Mouse (Mus musculus): ENCODE results near the gene Gpr149. TPM values are rescaled to one million over a fixed set of nuclear protein-coding genes. Genes with fewer than 3 reads are reported as not detected.
A peak's percentile ranks its signal among the peaks of the same experiment; 100 is the strongest.

Gpr149 gene
- 1 to 10 TPM in 1 of 2 experiments, under 1 TPM in 1; 0.67 to 1.1 TPM for total RNA-seq (2021)
- long read RNA-seq: 0 reads

GRCm38 (mm10) chr3:62604973-62605372 lies at the start of gene Gpr149:
TSS of gene Gpr149 (minus strand) at chr3:62605140.
- DNase-seq (ENCODE audit: low spot score in 2 of 2): no peak

DNA sequence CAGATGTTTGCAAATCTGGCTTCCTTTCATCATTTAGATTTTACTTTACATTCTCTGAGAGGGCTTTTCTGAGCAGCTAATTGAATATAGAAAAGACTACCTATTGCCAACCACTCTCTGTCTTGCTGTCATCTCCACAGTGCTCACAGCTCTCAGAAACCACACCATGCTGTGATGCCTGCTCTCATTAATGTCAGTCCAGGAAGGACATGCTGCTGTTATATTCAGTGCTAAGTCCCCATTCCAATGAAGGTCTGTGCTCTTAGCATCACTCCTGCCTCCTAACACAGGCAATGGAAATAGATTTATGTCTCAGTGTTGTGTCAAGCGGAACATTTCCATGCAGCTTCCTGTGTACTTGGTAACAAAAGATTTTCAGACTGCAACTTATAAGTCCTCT lies 45.6 kb upstream of the Gpr149 start:
- DNase-seq (ENCODE audit: low spot score in 2 of 2): no peak

GRCm38 (mm10) chr3:62610861-62611260 lies 5.9 kb upstream of the Gpr149 start:
- no peak for DNase-seq (ENCODE audit: low spot score in 2 of 2)

DNA sequence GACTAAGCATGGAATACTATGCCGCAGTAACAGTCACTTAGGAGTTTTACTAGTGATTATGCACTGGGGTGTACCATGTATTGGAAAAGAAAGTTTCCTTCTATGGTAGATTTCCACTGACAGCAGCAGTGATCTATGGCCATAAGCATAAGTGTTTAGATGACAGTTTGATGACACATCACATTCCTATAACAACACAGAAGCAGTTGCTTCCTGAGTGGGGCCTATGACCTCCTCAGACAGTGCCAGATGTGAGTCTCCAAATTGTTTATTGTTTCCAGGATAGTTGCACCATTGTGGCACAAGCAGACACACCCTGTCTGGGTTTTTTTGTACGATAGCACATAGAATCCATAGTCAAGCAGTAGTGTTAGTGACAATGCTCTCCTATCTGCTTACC lies 991 bp upstream of the Gpr149 start:
- no peak for DNase-seq (ENCODE audit: low spot score in 2 of 2)

DNA sequence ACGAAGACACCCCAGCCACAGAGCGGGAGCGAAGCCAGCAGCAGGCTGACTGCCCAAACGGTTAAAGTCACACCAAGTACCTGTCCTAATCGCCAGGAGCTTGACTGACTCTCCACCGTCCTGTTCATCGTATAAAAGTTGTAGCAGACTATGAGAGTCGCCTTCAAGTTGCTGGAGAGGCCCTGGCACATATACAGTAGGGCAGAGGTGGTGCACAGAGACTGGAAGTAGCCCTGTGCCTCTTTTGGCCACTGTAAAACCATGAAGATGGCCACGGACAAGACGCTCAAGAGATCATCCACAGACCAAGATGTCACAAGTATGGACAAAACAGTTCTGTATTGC lies 921 bp downstream of the Gpr149 start:
- no peak for DNase-seq (ENCODE audit: low spot score in 2 of 2)

DNA sequence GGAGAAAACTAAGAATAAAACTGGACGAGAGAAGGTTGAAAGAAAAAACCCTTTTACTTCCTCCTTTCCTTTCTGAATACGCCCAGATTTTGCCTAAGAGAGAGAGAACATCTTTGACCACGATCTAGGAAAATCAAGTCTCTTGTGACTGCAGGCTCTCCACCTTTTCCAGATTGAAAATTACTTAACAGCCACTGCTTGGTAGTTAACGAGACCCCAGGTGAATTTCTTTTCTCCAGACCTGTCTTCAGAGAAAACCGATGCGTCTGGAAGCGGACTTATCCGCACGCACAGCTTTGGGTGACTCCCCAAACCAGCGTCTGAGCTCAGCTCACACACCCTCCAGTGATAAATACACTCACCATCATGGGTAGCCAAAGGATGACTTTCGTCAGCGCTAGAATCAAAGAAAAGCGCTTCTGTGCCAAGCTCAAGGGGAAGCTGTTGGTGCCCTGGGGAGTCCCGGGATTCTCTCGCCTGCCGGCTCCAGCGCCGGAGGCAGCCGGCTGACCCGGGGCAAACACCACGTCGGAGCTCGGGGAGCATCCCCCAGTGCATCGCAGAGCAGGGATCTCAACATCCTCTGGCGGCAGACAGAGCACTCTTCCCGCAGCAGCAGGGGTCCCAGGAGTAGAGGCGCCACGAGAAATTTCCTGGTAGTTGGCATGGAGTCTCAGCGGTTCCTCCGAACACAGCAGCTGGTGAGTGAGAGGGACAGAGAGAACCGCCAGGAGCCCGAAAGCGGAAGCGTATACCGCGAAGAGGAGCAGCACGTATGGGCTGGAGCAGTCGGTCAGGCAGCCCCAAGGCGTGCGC lies 1.5 kb downstream of the Gpr149 start:
- DNase-seq (ENCODE audit: low spot score in 2 of 2): peak; percentile 4 to 9

DNA sequence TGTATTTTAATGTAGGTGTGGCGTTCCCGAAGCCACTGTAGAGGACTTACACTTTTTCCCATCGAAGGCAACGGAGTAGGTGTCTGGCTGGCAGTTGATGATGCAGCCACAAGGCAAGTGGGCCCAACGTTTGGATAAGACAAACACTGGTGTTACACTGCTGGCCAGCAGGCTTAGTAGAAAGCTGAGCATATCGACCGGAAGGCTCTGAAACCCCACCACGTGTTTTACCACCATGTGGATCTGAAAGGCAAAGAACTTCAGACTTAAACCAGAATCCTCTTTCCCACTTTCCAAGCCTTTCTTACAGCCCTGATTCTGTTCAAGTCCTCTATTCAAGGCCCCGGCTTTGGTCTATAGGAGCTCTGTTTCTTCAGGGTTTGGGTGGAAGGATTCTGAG lies 2.5 kb downstream of the Gpr149 start:
- no peak for DNase-seq (ENCODE audit: low spot score in 2 of 2)

- no peak for DNase-seq (ENCODE audit: low spot score in 2 of 2)
These were observed 10.1 kb downstream of the Gpr149 start for GRCm38 (mm10) chr3:62594842-62595241.

DNA sequence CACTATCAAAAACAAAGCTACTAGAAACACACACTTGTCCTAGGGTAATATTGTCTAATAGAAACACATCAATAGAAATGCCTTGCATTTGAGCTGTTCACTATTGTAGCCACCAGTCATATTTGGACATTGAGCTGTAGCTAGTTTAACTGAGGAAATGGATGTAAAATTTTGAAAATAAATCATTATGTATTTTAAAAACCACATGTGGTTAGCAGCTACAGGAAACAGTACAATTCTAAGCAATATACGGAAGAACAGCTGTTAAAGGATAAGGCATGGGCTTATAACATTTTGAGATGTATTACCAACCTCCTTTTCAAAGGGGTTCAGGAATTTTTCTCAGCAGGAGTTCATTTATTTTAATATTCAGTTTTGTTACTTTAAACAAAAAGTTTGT lies 19.9 kb downstream of the Gpr149 start:
- DNase-seq (ENCODE audit: low spot score in 2 of 2): no peak

DNA sequence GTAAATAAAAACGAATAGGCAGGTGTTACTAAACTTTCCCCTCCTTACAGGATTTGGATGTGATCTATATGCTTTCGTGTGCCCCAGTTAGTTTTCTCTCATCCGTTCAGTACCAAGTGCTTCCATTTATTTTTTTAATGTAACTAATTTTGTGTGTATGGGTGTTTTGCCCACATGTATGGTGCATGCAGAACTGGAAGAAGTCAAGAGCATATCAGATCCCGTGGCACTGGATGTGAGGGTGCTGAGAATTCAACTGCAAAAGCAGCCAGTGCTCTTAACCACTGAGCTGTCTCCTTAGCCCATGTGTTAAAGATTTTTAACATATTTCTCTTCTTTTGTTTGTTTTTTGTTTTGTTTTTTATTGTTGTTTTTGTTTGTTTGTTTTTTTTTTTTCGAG lies 77.3 kb downstream of the Gpr149 start:
- DNase-seq (ENCODE audit: low spot score in 2 of 2): no peak

GRCm38 (mm10) chr3:62527160-62527559 lies 77.8 kb downstream of the Gpr149 start:
- peak in 1 of 2 experiments; percentile 60 for DNase-seq (ENCODE audit: low spot score in 2 of 2)

GRCm38 (mm10) chr3:62507206-62507647 lies 97.7 kb downstream of the Gpr149 start:
- DNase-seq (ENCODE audit: low spot score in 2 of 2): no peak

DNA sequence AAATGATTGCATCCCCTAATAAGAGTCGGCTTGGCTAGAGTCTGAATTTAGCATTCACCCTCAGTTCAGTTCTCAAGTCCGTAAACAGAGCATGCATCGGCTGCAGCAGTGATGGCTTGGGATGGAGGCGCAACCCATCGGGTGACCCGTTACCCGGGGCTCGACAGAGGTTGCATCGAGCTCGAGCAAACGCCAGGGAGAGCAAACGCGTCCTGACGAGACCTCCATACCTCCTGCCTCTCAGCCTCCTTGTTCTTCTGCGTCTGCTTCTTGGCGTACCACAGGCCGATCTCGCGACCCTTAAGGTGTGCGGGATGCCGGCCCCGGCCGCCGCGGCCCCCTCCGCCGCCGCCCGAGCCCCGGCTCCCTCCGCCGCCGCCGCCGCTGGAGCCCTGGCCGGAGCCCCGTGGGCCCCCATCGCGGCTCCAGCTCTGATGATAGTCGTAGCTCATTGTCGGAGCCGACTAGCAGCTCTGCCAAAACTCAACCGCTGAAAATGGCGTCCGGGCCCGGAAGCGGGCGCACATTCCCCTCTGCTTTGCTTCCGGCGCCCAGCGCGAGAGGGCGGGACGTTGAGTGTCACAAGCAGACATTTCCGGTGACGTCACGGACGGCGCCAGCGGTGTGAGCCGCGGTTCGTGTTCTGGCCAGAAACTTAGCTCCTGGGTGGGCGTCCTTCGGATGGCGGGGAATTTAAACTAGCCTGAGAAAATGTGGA lies 98.3 kb downstream of the Gpr149 start, which contains the start of gene Dhx36:
Gene Dhx36, minus strand, starts transcription at position 517 of the 718 bp plus-strand sequence.
- DNase-seq (ENCODE audit: low spot score in 2 of 2): peak; percentile 97 to 99

GRCm38 (mm10) chr3:62505166-62505900 lies 99.6 kb downstream of the Gpr149 start:
- DNase-seq (ENCODE audit: low spot score in 2 of 2): no peak

DNA sequence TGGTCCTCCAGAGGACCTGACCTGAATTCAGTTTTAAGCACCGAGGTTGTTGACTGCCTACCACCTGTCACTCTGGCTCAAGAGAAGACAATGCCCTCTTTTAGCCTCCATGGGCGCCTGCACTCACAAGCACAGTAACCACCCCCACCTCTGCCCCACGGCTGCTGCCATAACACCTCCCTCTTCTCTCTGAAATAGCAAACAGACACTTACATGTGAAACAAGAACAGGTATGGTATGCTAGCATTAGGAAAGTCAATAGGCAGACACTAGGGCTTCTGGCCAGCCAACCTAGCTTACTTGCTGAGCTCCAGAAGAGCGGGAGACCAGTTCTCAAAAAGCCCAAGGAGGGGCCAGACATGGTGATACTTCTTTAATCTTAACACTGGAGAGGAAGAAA lies 105.6 kb downstream of the Gpr149 start:
- DNase-seq (ENCODE audit: low spot score in 2 of 2): no peak

- no peak for DNase-seq (ENCODE audit: low spot score in 2 of 2)
These were observed 112.4 kb downstream of the Gpr149 start for GRCm38 (mm10) chr3:62492568-62492967.

DNA sequence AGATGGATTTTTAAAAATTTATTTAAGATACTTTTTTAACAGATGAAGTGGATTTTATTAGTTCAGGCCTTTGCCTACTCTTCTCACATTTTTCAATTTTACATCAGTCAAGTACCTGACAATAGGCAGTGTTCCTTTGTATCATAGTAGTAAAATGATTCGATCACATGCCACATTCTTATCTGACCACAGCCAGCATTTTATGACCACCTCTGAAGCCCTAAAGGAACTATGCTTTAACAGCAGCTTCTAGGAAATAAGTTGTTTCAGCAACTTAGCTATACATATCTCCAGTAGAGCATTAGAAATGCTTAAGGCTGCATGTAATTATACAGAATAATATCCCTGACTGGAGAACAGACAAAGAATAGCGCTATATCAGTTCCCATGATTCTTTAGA lies 120.6 kb downstream of the Gpr149 start:
- no peak for DNase-seq (ENCODE audit: low spot score in 2 of 2)

Other genes with a start within 250 kb of the Gpr149 start
- 10 to 100 TPM; 52.3 to 53.6 TPM for gene Dhx36, start 98.1 kb downstream of the Gpr149 start, total RNA-seq (2021)

Data from layer of hippocampus, adult 18-20 months (tissue).